Mouse (Mus musculus) layer of hippocampus, adult 8-10 months (tissue): ENCODE measurements at regions not wholly inside any gene's neighbourhood (a gene's known extent, or its start where the extent isn't known, plus 50 kb on each side); places are given as distances from the start of the nearest gene placed in this dataset.

Experiments used
- DNase-seq, 2 experiments: peaks; one replicate each; pipeline ENCODE4 v3.0.0; 2022; ENCODE audit warnings: low spot score in 2 of 2

DNA sequence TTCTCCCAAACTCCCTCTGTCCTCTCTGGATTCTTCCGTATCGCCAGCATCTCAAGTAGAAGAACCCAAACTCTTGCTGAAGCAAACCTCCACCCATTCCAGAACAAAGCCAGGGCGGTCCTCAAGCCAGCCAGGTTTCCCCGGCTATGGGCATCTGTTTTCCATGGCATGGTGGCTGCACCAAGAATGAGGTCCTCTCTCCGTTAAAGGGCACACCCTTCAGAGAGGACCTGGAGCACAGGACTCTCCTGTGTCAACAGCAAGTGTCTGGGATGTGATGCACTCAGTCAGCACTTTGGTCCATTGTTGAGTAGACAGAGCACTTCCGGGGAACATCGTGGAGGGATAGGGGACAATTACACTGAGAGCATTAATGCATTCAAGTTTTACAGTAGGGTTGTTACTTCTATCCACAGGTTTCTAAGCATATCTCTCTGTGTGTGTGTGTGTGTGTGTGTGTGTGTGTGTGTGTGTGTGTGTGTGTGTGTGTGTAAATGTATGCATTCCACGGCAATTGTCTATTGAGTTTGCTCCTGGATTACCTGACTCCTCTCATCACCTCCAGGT lies 56.6 kb upstream of the Cpsf6 start:
- no peak for DNase-seq

- DNase-seq = peak in 1 of 2 experiments; percentile 23
Observed at GRCm38 (mm10) chr10:117435734-117436121, 55.9 kb upstream of the Cpsf6 start.

GRCm38 (mm10) chr10:117434871-117435733 lies 55.3 kb upstream of the Cpsf6 start:
- peak; percentile 73 to 89 for DNase-seq

DNA sequence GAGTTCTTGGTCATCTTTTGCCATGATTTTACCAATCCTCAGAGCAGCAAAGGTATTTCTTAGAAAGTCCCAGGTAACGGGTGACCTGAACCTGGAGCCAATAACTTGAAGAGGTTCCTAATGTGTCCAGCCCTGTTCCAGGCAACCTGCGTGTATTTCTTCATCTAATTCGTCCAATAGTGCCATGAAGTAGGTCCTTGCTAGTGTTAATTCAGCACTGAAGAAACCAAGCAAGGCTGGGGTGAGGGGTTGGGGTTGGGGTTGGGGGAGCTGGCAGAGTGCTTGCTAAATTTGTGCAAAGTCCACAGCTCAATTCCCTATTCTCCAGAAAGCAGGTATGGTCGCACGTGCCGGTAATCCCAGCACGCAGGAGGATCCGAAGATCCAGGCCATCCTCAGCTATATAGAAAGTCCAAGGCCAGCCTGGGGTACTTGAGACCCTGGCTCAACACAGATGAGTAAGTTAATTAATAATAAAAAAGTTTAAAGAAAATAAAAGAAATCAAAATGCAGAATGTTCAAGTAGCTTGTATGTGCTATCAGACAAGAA lies 54.6 kb upstream of the Cpsf6 start:
- no peak for DNase-seq

GRCm38 (mm10) chr10:117433547-117434292 lies 53.9 kb upstream of the Cpsf6 start:
- no peak for DNase-seq

DNA sequence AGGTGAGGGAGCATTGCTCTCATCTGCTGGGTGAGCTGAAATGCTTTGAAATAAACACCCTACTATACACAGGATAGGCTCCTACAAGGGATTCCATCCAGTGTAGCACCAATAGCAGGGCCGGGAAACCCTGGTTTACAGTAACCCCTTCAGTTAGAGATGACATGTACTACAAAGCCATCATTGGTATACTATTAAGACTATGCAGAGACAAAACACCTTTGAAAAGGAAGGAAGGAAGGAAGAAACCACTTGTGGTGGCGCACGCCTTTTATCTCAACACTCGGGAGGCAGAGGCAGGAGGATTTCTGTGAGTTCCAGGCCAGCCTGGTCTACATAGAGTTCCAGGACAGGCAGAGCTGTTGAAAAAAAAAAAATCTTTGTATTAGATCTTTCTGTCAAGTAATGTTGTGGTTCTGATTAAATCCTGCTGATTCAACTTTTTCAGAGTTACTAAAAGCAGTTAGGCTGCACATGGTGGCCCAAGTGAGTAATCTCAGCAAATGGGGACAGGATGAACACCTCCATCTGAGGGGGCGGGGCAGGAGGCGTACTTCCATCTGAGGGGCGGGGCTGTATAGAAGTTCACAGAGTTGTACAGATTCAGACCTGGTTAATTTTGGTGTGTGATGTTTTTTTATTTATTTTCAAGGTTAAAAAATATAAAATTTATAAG lies 53.2 kb upstream of the Cpsf6 start:
- DNase-seq = no peak

- peak in 1 of 2 experiments; percentile 51 for DNase-seq
Observed at GRCm38 (mm10) chr10:117432415-117432814, 52.6 kb upstream of the Cpsf6 start.

DNA sequence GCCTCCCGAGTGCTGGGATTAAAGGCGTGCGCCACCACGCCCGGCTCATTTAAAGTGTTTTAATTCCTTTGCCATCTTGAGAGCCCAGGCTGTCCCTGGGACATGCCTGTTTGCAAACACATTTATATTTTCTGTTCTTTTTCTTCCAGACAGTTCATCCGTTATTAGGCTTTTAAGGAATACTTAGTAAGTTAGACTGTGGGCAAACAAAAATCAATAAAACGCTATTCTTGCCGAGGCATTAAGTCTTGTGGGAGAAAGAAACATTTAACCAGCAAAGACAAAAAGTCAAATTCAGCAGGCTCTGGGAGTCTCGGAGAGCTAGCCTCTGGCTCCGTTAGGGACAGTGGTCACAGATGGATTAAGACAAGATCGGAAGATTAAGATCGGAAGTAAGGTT lies 52.0 kb upstream of the Cpsf6 start:
- no peak for DNase-seq

DNA sequence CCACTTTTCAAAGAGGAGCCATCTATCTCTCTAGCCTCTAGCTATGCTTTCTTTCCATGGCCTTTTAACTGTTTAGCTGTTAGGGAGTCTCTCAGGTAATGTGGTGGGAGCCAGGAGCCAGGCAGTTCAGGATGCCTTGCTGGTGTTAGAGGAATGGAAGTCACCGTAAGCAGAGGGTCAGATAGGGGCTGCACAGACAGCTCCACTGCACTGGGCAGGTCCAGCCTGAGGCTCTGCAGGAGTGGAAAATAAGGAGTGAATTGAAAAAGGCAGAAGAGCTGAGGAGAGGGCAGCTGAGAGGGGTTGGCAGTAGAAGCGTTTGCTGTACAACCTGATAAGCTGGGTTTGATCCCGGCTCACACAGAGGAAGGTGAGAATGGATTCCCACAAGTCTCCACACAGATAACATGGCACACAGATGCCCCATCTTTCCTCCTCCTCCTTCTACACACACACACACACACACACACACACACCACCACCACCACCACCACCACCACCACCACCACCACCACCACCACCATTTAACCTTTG lies 51.3 kb upstream of the Cpsf6 start:
- DNase-seq = no peak

DNA sequence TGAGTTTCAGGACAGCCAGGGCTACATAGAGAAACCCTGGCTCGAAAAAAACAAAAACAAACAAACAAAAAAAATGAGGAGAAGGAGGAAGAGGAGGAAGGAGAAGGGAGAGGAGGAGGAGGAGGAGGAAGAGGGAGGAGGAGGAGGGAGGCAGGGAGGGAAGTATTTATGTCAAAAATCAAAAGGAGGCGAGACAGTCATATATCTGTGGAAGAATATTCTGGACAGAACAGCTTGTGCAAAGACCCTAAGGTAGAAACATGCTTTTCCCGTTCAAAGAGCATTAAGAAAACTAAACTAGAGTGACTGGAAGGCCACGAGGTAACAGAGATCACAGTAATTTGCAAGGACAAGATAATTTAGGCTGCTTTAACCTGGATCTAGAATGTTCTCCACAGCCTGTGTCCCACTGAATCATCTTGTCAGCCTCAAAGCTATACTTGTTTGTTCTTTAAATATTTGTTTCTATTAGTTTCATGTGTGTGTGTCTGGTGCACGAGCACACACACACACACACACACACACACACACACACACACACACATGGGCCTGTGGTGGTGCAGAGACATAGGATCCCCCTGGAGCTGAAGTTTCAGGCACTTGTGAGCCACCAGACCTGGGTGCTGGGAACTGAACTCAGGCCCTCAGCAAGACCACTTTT lies 50.5 kb upstream of the Cpsf6 start:
- no peak for DNase-seq

GRCm38 (mm10) chr10:117429459-117430183 lies 49.8 kb upstream of the Cpsf6 start:
- no peak for DNase-seq
